ENCODE assay signal across 7 mouse cellular contexts in genomic region chr2:165876201-165876918, GRCm38 (mm10). TPM values are rescaled to one million over a fixed set of nuclear protein-coding genes. Genes with fewer than 3 reads are reported as not detected.
DNase-seq lines count a peak whose midpoint lies in the region; ATAC-seq and TF ChIP-seq lines count a peak whose summit lies in the region.

No protein-coding gene starts in this region.

- no peak for TF ChIP-seq EP300 in stomach, postnatal 0 days (optimal IDR thresholded peaks at IDR 0.05)

- H3K36me3 ChIP-seq in neural tube, embryonic 11.5 days (ENCODE audit: control insufficient read depth, insufficient read depth, low read length): no peaks in the 10 kb centered on the region; the same call in 1 of the 2 replicates
- peaks cover 36% of the 10 kb centered on the region for H3K36me3 ChIP-seq in limb, embryonic 12.5 days
- H3K36me3 ChIP-seq in stomach, postnatal 0 days (ENCODE audit: control insufficient read depth, insufficient read depth, low read length): no peaks in the 10 kb centered on the region; the same call in 1 of the 2 replicates

- intact Hi-C loops in left cerebral cortex, postnatal 25 days (cut with DNase I): no loop called here

- H3K4me2 ChIP-seq in neural tube, embryonic 11.5 days (ENCODE audit: low read depth): 0 out of 2 replicates have a peak overlapping the region, but pooled peaks have one; percentile 14
- peak overlapping the region; percentile 43; the same call in 1 of the 2 replicates for H3K4me2 ChIP-seq in limb, embryonic 12.5 days
- H3K4me2 ChIP-seq in stomach, postnatal 0 days (replicated peaks; ENCODE audit: low read depth): no peak overlapping the region

- DNase-seq in neural tube, embryonic 11.5 days (ENCODE audit: low spot score): no peak
- no peak for DNase-seq in neural tube, embryonic 10.5 days (ENCODE audit: extremely low spot score, low spot score)
- no peak for DNase-seq in stomach, postnatal 0 days (ENCODE audit: low spot score)
- DNase-seq in left cerebral cortex, postnatal 25 days (ENCODE audit: low spot score in 2 of 2): no peak

- ATAC-seq in neural tube, embryonic 11.5 days (ENCODE audit: insufficient read depth, low FRiP score, low TSS enrichment): no peak
- ATAC-seq in limb, embryonic 12.5 days (ENCODE audit: insufficient number of reproducible peaks, insufficient read depth, low FRiP score, low TSS enrichment, low read depth): no peak
- no peak for ATAC-seq in stomach, postnatal 0 days (ENCODE audit: low FRiP score, low TSS enrichment)
- no peak for ATAC-seq in erythroblast, adult 5-6 weeks (replicated peaks; ENCODE audit: low FRiP score, poor library complexity, severe bottlenecking)

- H3K27me3 ChIP-seq in neural tube, embryonic 11.5 days (ENCODE audit: control insufficient read depth, insufficient read depth, low read length): no peaks in the 10 kb centered on the region
- H3K27me3 ChIP-seq in limb, embryonic 12.5 days: no peaks in the 10 kb centered on the region
- H3K27me3 ChIP-seq in stomach, postnatal 0 days (ENCODE audit: control insufficient read depth, insufficient read depth, low read length): no peaks in the 10 kb centered on the region

- no peak overlapping the region for H3K4me3 ChIP-seq in neural tube, embryonic 11.5 days (ENCODE audit: low read depth, low read length)
- H3K4me3 ChIP-seq in embryonic fibroblast, embryonic 13.5 days (ENCODE audit: insufficient read depth, low read length): no peak overlapping the region
- no peak overlapping the region for H3K4me3 ChIP-seq in limb, embryonic 12.5 days (replicated peaks)
- no peak overlapping the region for H3K4me3 ChIP-seq in stomach, postnatal 0 days (ENCODE audit: low read depth, low read length)

- H3K27ac ChIP-seq in neural tube, embryonic 11.5 days (ENCODE audit: low read depth, low read length): peak overlapping the region; percentile 94
- peak overlapping the region; percentile 28 for H3K27ac ChIP-seq in embryonic fibroblast, embryonic 13.5 days (ENCODE audit: insufficient read depth, low read length)
- peak overlapping the region; percentile 94 for H3K27ac ChIP-seq in limb, embryonic 12.5 days
- peak overlapping the region; percentile 94 for H3K27ac ChIP-seq in stomach, postnatal 0 days (replicated peaks)

- TF ChIP-seq POLR2A in embryonic fibroblast, embryonic 13.5 days (IDR thresholded peaks at IDR 0.05; ENCODE audit: low read depth, low read length): no peak

- TF ChIP-seq CTCF in embryonic fibroblast, embryonic 13.5 days (IDR thresholded peaks at IDR 0.05; ENCODE audit: borderline replicate concordance, insufficient read depth, low read length): no peak
- no peak for TF ChIP-seq CTCF in stomach, postnatal 0 days (IDR thresholded peaks at IDR 0.05; ENCODE audit: low read depth)

- H3K9me3 ChIP-seq in neural tube, embryonic 11.5 days (ENCODE audit: control insufficient read depth, low read length): no peaks in the 10 kb centered on the region
- H3K9me3 ChIP-seq in limb, embryonic 12.5 days: no peaks in the 10 kb centered on the region
- H3K9me3 ChIP-seq in stomach, postnatal 0 days (ENCODE audit: control insufficient read depth, low read length): no peaks in the 10 kb centered on the region

- WGBS in neural tube, embryonic 11.5 days: 35% methylated on average over 8 of the region's 8 CpGs
- WGBS in limb, embryonic 12.5 days: 35% methylated on average over 8 of the region's 8 CpGs
- 44% methylated on average over 8 of the region's 8 CpGs for WGBS in stomach, postnatal 0 days

- peaks cover 64% of the 10 kb centered on the region for H3K4me1 ChIP-seq in neural tube, embryonic 11.5 days (ENCODE audit: control insufficient read depth, insufficient read depth, low read length)
- peaks cover 45% of the 10 kb centered on the region for H3K4me1 ChIP-seq in embryonic fibroblast, embryonic 13.5 days (ENCODE audit: control insufficient read depth, insufficient read depth, low read length)
- H3K4me1 ChIP-seq in limb, embryonic 12.5 days (replicated peaks): peaks cover 84% of the 10 kb centered on the region
- peaks cover 40% of the 10 kb centered on the region for H3K4me1 ChIP-seq in stomach, postnatal 0 days (replicated peaks; ENCODE audit: control insufficient read depth, insufficient read depth)

- peak overlapping the region; percentile 27; the same call in 1 of the 2 replicates for H3K9ac ChIP-seq in neural tube, embryonic 11.5 days (ENCODE audit: low read length)
- H3K9ac ChIP-seq in limb, embryonic 12.5 days (replicated peaks): no peak overlapping the region
- H3K9ac ChIP-seq in stomach, postnatal 0 days (ENCODE audit: low read length): peak overlapping the region; percentile 31; the same call in 1 of the 2 replicates

RNA-seq across cellular contexts. Expression of gene Zmynd8, which starts 22.5 kb away (rescaled TPM):
- polyA plus RNA-seq in neural tube, embryonic 11.5 days (2014; fragmentation: Nextera tagmentation; extraction: Ambion mirVana): 52.9 and 54.5 TPM in 2 replicates
- polyA plus RNA-seq in embryonic fibroblast, embryonic 13.5 days (2011; ENCODE audit: insufficient read length, low read depth, missing spikeins): 65.8 and 66.4 TPM in 2 replicates
- 55.3 and 57.0 TPM in 2 replicates for polyA plus RNA-seq in limb, embryonic 12.5 days (2016; fragmentation: Nextera tagmentation; extraction: Ambion mirVana)
- polyA plus RNA-seq in stomach, postnatal 0 days (2015; fragmentation: Nextera tagmentation; extraction: Ambion mirVana): 24.3 and 29.7 TPM in 2 replicates
- total RNA-seq in erythroblast, adult 5-6 weeks (2015; ENCODE audit: low replicate concordance): 60.1 and 81.1 TPM in 2 replicates
- total RNA-seq in erythroblast, adult 5-6 weeks (2017; ENCODE audit: low replicate concordance): 83.9 and 95.3 TPM in 2 replicates
- total RNA-seq in left cerebral cortex, postnatal 25 days (2021): 100 to 1,000 TPM; 160 to 162 TPM

Comparison
In these comparisons a context has a peak if more than half of its experiments do, and no peak if none do; other contexts are left out.
1. H3K27ac ChIP-seq: peak in every context shown above with its lines; median percentile 94 in neural tube, embryonic 11.5 days; 94 in limb, embryonic 12.5 days; 94 in stomach, postnatal 0 days; 28 in embryonic fibroblast, embryonic 13.5 days.